Mouse (Mus musculus) left cerebral cortex, postnatal 36 days (tissue): Measurements from ENCODE around the gene Rcbtb2. TPM values are rescaled to one million over a fixed set of nuclear protein-coding genes. Genes with fewer than 3 reads are reported as not detected.
"Not testable (repeated sequence)": the region's sequence is repeated elsewhere in the genome, so short reads cannot be mapped to it uniquely, and the experiment has no call there.

Source experiments
- DNase-seq, 2 experiments: peaks; one replicate each; pipeline ENCODE4 v3.0.0; 2021 to 2022; ENCODE audit warnings: low spot score in 2 of 2, mixed read lengths in 1 of 2
- intact Hi-C: fragments of 180-260 bp; cut with DNase I; formaldehyde crosslinking; loops from one replicate; pipeline ENCODE4 v1.15.1; 2025
- total RNA-seq, 2 experiments: library from RNA; stranded (reverse); gene quantifications; 2 replicates each; pipeline ENCODE4 v1.2.3; 2021

Gene Rcbtb2
- total RNA-seq, result 10 to 100 TPM; 18.4 to 22.9 TPM

DNA sequence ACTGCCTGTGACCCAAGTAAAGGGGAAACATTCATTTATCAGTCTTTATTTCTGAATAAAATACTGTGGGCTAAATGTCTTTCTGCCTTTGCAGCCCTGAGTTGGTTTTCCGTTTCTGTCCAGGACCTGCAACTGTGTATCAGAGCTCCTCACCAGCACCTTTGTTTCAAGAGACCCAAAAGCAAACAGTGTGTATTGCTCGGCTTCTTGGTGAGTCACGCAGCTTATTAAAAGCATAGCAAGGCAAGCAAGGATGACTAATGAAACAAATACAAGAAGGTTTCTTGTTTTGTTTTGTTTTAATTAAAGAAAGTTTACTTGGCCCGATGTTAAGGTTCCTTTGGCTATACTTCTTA lies at the start of gene Rcbtb2:
TSS of gene Rcbtb2 (plus strand) at position 115 of the 356 bp plus-strand sequence.
- no peak for DNase-seq
- intact Hi-C loops, result no loop called here

DNA sequence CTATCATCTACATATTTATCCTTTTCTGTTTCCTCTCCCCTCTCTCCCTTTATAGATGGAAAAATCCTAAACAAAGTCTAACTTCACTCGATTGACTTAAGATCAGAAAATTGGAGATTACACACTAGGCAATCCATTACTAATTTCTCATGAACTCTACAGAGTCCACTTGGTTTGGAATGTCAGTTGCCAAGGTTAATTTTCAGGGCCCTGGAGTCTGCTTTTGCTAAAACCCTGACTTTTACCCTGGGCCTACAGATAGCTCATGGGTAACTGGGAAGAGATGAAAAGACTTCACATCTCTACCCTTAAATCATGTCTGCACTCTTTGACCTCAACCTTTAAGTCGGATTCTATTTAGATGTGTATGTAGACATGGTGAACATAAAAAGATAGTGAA lies 39.3 kb upstream of the Rcbtb2 start:
- DNase-seq, result no peak
- intact Hi-C loops, result no loop called here

- intact Hi-C loops, result no loop called here
- DNase-seq, result no peak
Observed at GRCm38 (mm10) chr14:73086425-73086824, 36.4 kb upstream of the Rcbtb2 start.

GRCm38 (mm10) chr14:73087247-73087646 lies 35.6 kb upstream of the Rcbtb2 start:
- intact Hi-C loops, result no loop called here
- no peak for DNase-seq

DNA sequence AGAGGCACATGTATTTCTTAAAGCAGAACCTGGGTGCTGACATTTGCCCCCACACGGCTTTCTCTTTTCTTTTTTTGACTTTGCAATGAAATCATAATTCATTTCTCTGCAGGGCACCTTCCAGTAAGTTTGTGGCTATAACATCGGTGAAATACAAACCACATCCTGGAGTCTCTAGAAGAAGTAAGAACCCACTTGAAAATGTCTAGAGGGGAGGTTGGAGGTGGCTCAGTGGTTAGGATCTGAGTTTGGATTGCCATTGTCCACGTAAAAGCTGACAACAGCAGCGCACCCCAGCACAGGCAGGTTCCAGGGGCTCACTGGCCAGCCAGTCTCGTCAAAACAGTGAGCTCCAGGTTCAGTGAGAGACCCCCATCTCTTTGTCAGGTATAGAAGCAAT lies 35.1 kb upstream of the Rcbtb2 start:
- intact Hi-C loops, result no loop called here
- DNase-seq, result no peak

- intact Hi-C loops, result no loop called here
- DNase-seq, result no peak
Observed at GRCm38 (mm10) chr14:73088224-73088623, 34.6 kb upstream of the Rcbtb2 start.

DNA sequence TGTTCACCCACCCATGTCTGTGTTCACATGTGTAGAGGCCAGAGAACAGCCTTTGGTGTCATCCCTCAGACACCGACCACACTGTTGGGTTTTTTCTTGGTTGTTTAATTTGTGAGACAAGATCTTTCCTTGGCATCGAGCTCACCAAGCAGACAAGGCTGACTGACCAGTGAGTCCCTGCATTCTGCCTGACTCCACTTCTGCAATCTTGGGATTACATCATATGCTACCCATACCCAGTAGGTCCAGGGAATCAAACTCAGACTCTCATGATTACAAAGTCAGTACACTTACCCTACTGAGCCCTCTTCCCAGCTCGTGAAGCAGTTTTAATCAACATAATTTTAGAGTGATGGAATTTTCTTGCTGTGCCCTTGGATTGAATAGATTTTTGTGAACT lies 30.0 kb upstream of the Rcbtb2 start:
- intact Hi-C loops, result loop anchor here (10.0 kb wide), 1 partner anchor 518 kb away; no protein-coding TSS in a partner anchor
- no peak for DNase-seq

GRCm38 (mm10) chr14:73094802-73095550 lies 27.9 kb upstream of the Rcbtb2 start:
- intact Hi-C loops, result loop anchor here (5.0 to 10.0 kb wide), 2 partner anchors 520 to 718 kb away; no protein-coding TSS in a partner anchor
- DNase-seq, result no peak

GRCm38 (mm10) chr14:73098677-73099387 lies 24.0 kb upstream of the Rcbtb2 start:
- no peak for DNase-seq
- intact Hi-C loops, result loop anchor here (5.0 to 10.0 kb wide), 2 partner anchors 524 to 722 kb away; no protein-coding TSS in a partner anchor

DNA sequence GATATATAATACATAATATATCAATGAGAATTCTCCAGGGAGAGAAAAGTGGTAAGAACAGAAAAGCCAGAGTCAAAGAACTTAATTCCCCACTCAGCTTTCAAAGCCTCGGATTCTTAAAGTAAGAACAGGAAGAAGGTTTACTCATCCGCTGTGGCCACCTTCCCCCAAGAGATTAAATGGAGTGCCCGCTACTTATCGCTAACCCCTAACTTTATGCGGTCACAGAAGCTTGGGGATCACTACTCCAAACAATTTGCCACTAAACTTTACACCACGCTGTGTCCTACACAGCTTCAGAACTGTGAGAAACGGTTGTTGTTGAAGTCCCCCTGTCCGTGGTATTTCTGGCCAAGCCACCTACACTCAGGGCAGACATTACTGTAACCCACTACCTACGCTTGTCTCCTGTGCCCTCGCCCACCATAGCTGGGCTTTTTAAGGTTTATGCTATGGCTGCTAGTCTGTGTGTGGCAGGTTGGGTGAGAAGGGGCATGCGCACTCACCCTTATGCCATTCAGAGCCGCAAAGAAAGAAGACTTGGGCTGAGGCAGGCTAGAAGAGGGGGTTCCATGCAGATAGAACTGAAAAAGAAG lies 20.5 kb upstream of the Rcbtb2 start:
- intact Hi-C loops, result no loop called here
- no peak for DNase-seq

DNA sequence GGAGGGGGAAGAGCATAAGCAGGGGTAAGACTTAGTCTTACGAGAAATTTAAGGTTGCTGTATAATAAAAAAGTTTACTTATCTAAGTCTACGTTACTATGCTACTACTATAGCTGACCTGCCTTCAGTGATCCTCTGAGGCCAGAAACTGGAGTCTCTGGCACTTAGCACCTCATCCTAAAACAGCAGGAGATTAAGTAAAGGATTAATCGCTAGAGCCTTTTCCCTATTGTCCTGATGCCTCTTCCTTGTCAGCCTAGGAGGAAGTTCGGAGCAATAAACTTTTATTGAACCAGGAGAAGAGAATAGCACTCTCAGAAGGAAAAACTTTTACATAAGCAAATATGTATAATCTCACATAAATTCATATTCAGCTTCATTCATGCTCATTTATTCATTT lies 19.9 kb upstream of the Rcbtb2 start:
- DNase-seq, intact Hi-C loops: not testable (repeated sequence)

DNA sequence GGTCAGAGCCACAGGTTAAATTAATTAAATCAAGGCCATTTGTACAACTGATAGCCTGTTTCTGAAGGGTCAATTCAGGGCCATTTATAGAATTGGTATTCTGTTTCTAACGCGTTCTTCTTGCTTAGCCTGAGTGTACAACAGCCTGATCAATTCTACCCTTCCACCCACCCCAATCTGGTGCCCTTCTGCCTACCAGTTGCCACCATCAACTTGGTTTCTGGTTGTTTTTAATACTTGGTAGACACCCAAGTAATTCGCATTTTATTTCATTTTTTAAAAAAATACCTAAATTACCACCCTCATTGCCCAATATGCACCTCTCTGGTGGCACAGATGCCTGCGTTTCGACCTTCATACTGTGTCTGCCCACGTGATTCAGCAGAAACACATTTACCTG lies 17.9 kb upstream of the Rcbtb2 start:
- intact Hi-C loops, result loop anchor here (5.0 kb wide), 1 partner anchor 177 kb away; no protein-coding TSS in a partner anchor
- DNase-seq, result no peak

DNA sequence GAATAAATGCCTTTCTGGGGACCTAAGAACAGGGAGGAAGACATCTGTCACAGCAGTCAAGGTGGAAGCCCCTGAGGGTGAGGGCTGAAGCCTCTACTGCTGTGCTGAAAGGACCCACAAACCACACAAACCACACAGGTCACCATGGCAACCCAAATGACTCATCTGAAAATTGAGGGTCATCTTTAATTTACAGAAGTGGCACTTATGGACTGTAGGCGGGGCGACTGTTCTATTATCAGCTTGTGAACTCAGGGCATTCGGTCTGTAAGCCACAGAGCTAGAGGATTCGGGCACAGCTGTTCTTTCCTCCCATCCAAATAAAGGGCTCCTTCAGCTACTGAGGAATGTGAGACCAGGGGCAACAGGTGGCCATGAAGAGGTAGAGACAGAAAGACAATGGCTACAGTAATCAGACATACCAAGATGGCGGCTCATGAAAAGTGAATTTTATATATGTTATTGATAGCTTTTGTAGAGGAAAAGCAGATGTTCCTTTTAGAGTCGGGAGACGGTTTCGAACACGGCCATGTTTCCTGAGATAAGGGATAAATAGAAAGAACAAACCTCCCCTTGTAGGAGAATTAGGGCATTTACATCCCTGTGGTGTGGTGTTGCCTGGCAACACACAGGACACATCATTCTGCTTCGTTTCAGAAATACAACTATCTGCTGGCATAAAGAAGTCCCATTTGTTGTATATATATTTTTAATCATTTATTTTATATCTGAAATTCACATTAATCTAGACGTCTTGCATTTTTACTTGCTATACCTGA lies 17.2 kb upstream of the Rcbtb2 start:
- no peak for DNase-seq
- intact Hi-C loops, result loop anchor here (1.0 to 5.0 kb wide), 2 partner anchors 177 to 198 kb away; no protein-coding TSS in a partner anchor

- DNase-seq, result peak; percentile 21 to 59
- intact Hi-C loops, result loop anchor here (1.0 to 5.0 kb wide), 2 partner anchors 176 to 197 kb away; no protein-coding TSS in a partner anchor
Observed at GRCm38 (mm10) chr14:73106234-73106711, 16.6 kb upstream of the Rcbtb2 start.

DNA sequence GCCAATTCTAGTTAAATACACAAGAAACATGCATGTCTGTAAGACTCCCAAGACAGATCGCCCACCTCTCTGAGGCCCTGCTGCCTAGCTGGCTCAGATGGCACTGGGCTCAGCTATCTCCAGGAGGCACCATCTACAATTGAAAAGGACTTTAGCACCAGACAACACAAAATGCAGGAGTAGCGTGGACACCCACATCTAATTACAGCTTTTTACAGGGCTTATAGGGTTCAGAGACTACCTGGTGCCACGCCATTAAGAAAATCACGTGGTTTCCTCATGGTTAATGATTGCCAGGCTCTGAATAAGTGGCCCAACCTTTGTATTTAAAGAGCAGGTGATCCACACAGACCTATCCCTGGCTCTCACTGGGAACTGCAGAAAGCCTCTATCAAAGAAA lies 15.9 kb upstream of the Rcbtb2 start:
- DNase-seq, result no peak
- intact Hi-C loops, result loop anchor here (1.0 to 5.0 kb wide), 2 partner anchors 175 to 196 kb away; no protein-coding TSS in a partner anchor

DNA sequence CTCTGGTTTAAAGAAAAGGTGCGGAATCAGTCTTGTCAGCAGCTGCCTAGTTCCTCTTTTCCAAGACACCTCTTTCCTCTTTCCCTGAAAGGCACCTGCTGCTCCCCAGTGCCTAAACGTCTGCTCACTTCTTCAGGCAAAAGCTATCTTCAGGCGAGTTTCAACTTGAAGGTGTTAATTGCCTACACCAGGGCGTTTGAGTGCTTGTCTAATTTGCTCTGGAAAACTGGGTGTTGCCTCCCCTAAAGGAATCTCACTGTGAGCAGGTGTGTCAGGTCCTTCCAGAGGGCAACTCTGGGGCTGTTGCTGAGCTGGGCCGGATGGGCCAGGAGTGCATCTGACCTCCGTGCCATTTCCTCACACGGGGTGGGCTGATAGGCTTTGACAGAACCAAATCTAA lies 15.5 kb upstream of the Rcbtb2 start:
- DNase-seq, result no peak
- intact Hi-C loops, result loop anchor here (5.0 kb wide), 1 partner anchor 175 kb away; no protein-coding TSS in a partner anchor

- DNase-seq, result no peak
- intact Hi-C loops, result loop anchor here (5.0 kb wide), 1 partner anchor 174 kb away; no protein-coding TSS in a partner anchor
Observed at GRCm38 (mm10) chr14:73107952-73108351, 14.9 kb upstream of the Rcbtb2 start.

- no peak for DNase-seq
- intact Hi-C loops, result loop anchor here (10.0 kb wide), 1 partner anchor 364 kb away; no protein-coding TSS in a partner anchor
Observed at GRCm38 (mm10) chr14:73110682-73111081, 12.2 kb upstream of the Rcbtb2 start.

- intact Hi-C loops, result loop anchor here (10.0 kb wide), 1 partner anchor 364 kb away; no protein-coding TSS in a partner anchor
- DNase-seq, result no peak
Observed at GRCm38 (mm10) chr14:73111091-73111490, 11.7 kb upstream of the Rcbtb2 start.
